23 mouse cellular contexts compared by ENCODE assay signal in genomic region chr3:16688973-16689372, GRCm38 (mm10).
DNase-seq lines count a peak whose midpoint lies in the region; ATAC-seq lines count a peak whose summit lies in the region.
"Had no signal": no experiment of that assay in that cellular context is flagged by ENCODE, and none has a peak within 500 bp of the region (broad histone marks: within the 10 kb centered on the region; RNA-seq: fewer than 3 reads in every experiment).

No protein-coding gene starts in this region.

- peak; percentile 75; the same call in 1 of the 2 replicates for ATAC-seq in embryonic facial prominence, embryonic 14.5 days (ENCODE audit: low read depth)
- peak; percentile 71; the same call in 1 of the 2 replicates for ATAC-seq in neural tube, embryonic 14.5 days (ENCODE audit: low read depth)
- no peak for ATAC-seq in neural tube, embryonic 15.5 days (ENCODE audit: low FRiP score)
- ATAC-seq: CD4-positive, CD25-positive, alpha-beta regulatory T cell, adult 4 months; forebrain, embryonic 13.5 days; forebrain, embryonic 15.5 days; forebrain, postnatal 0 days had no signal

- H3K9me3 ChIP-seq in embryonic facial prominence, embryonic 14.5 days (ENCODE audit: control insufficient read depth, low read length): no peaks in the 10 kb centered on the region
- no peaks in the 10 kb centered on the region for H3K9me3 ChIP-seq in embryonic facial prominence, embryonic 10.5 days
- H3K9me3 ChIP-seq in neural tube, embryonic 14.5 days (ENCODE audit: control insufficient read depth, low read length): no peaks in the 10 kb centered on the region
- no peaks in the 10 kb centered on the region for H3K9me3 ChIP-seq in neural tube, embryonic 15.5 days (replicated peaks)
- H3K9me3 ChIP-seq: embryonic facial prominence, embryonic 13.5 days; forebrain, embryonic 13.5 days; forebrain, embryonic 15.5 days; G1E had no signal

- H3K27me3 ChIP-seq in embryonic facial prominence, embryonic 14.5 days (replicated peaks; ENCODE audit: control insufficient read depth, insufficient read depth, low read length): no peaks in the 10 kb centered on the region
- no peaks in the 10 kb centered on the region for H3K27me3 ChIP-seq in embryonic facial prominence, embryonic 10.5 days (replicated peaks; ENCODE audit: low read depth, poor library complexity, severe bottlenecking)
- no peaks in the 10 kb centered on the region for H3K27me3 ChIP-seq in neural tube, embryonic 14.5 days (ENCODE audit: control insufficient read depth, insufficient read depth, low read length)
- H3K27me3 ChIP-seq in neural tube, embryonic 15.5 days (replicated peaks): no peaks in the 10 kb centered on the region
- H3K27me3 ChIP-seq: CH12.LX; embryonic facial prominence, embryonic 13.5 days; forebrain, embryonic 13.5 days; forebrain, embryonic 15.5 days had no signal

- no peaks in the 10 kb centered on the region for H3K4me1 ChIP-seq in embryonic facial prominence, embryonic 14.5 days (ENCODE audit: control insufficient read depth, insufficient read depth, low read length)
- H3K4me1 ChIP-seq in embryonic facial prominence, embryonic 10.5 days: no peaks in the 10 kb centered on the region
- no peaks in the 10 kb centered on the region for H3K4me1 ChIP-seq in neural tube, embryonic 14.5 days (ENCODE audit: control insufficient read depth, insufficient read depth, low read length)
- H3K4me1 ChIP-seq in neural tube, embryonic 15.5 days: no peaks in the 10 kb centered on the region
- H3K4me1 ChIP-seq: embryonic facial prominence, embryonic 13.5 days; forebrain, embryonic 13.5 days; forebrain, embryonic 15.5 days had no signal

- 93% methylated on average over 1 of the region's 1 CpGs for WGBS in embryonic facial prominence, embryonic 14.5 days
- 74% methylated on average over 1 of the region's 1 CpGs for WGBS in embryonic facial prominence, embryonic 10.5 days
- WGBS in neural tube, embryonic 14.5 days: 75% methylated on average over 1 of the region's 1 CpGs
- WGBS in neural tube, embryonic 15.5 days: 72% methylated on average over 1 of the region's 1 CpGs

- H3K27ac ChIP-seq in embryonic facial prominence, embryonic 14.5 days (replicated peaks; ENCODE audit: low read depth, low read length): no peak overlapping the region
- H3K27ac ChIP-seq in embryonic facial prominence, embryonic 10.5 days (replicated peaks): no peak overlapping the region
- H3K27ac ChIP-seq in neural tube, embryonic 14.5 days (ENCODE audit: low read depth, low read length): no peak overlapping the region
- no peak overlapping the region for H3K27ac ChIP-seq in neural tube, embryonic 15.5 days (replicated peaks)
- H3K27ac ChIP-seq: embryonic facial prominence, embryonic 13.5 days; forebrain, embryonic 13.5 days; forebrain, embryonic 15.5 days had no signal

- no peak overlapping the region for H3K9ac ChIP-seq in embryonic facial prominence, embryonic 14.5 days (ENCODE audit: low read depth, low read length)
- H3K9ac ChIP-seq in neural tube, embryonic 14.5 days (replicated peaks; ENCODE audit: low read depth, low read length): no peak overlapping the region
- no peak overlapping the region for H3K9ac ChIP-seq in neural tube, embryonic 15.5 days (replicated peaks)
- H3K9ac ChIP-seq: embryonic facial prominence, embryonic 13.5 days; forebrain, embryonic 13.5 days; forebrain, embryonic 15.5 days; forebrain, postnatal 0 days had no signal

- H3K36me3 ChIP-seq in embryonic facial prominence, embryonic 14.5 days (ENCODE audit: control insufficient read depth, insufficient read depth, low read length): no peaks in the 10 kb centered on the region
- H3K36me3 ChIP-seq in embryonic facial prominence, embryonic 10.5 days (replicated peaks): no peaks in the 10 kb centered on the region
- H3K36me3 ChIP-seq in neural tube, embryonic 14.5 days (ENCODE audit: control insufficient read depth, insufficient read depth, low read length): no peaks in the 10 kb centered on the region
- no peaks in the 10 kb centered on the region for H3K36me3 ChIP-seq in neural tube, embryonic 15.5 days
- H3K36me3 ChIP-seq: embryonic facial prominence, embryonic 13.5 days; forebrain, embryonic 15.5 days; G1E had no signal

- DNase-seq in embryonic facial prominence, embryonic 14.5 days (ENCODE audit: low spot score): peak; percentile 21
- DNase-seq in embryonic facial prominence, embryonic 10.5 days (ENCODE audit: low spot score): no peak
- peak; percentile 84 for DNase-seq in retina, embryonic 14.5 days (ENCODE audit: low spot score)
- no peak for DNase-seq in urinary bladder, adult 2 months (ENCODE audit: low spot score)
- no peak for DNase-seq in adrenal gland, postnatal 10 days
- DNase-seq: adrenal gland, adult 2 months; adrenal gland, postnatal 14 days; adrenal gland, postnatal 36 days; B cell, adult 2 months; cerebellum, adult 11 months; cerebellum, adult 18-20 months; cerebellum, adult 8-10 months; cerebellum, adult 9-11 months; cerebellum, postnatal 25 days; forebrain, postnatal 0 days had no signal

- no peak overlapping the region for H3K4me2 ChIP-seq in embryonic facial prominence, embryonic 14.5 days (ENCODE audit: low read depth, low read length)
- no peak overlapping the region for H3K4me2 ChIP-seq in neural tube, embryonic 14.5 days (ENCODE audit: low read depth, low read length)
- H3K4me2 ChIP-seq in neural tube, embryonic 15.5 days: no peak overlapping the region
- H3K4me2 ChIP-seq: embryonic facial prominence, embryonic 13.5 days; forebrain, embryonic 13.5 days; forebrain, embryonic 15.5 days had no signal

- H3K4me3 ChIP-seq in embryonic facial prominence, embryonic 14.5 days (ENCODE audit: low read depth, low read length): no peak overlapping the region
- no peak overlapping the region for H3K4me3 ChIP-seq in embryonic facial prominence, embryonic 10.5 days
- no peak overlapping the region for H3K4me3 ChIP-seq in neural tube, embryonic 14.5 days (ENCODE audit: low read depth, low read length)
- H3K4me3 ChIP-seq in neural tube, embryonic 15.5 days (replicated peaks): no peak overlapping the region
- H3K4me3 ChIP-seq: embryonic facial prominence, embryonic 13.5 days; forebrain, embryonic 13.5 days; forebrain, embryonic 15.5 days had no signal

Comparison
In these comparisons a context has a peak if more than half of its experiments do, and no peak if none do; other contexts are left out.
1. DNase-seq: peak in embryonic facial prominence, embryonic 14.5 days (single experiment) and retina, embryonic 14.5 days (single experiment); none in embryonic facial prominence, embryonic 10.5 days (single experiment), urinary bladder, adult 2 months (single experiment) and adrenal gland, postnatal 10 days (single experiment).